Mouse (Mus musculus) liver, embryonic 15.5 days (tissue): ENCODE results near the gene Spred3. TPM values are rescaled to one million over a fixed set of nuclear protein-coding genes. Genes with fewer than 3 reads are reported as not detected.
A peak's percentile ranks its signal among the peaks of the same experiment; 100 is the strongest.
"Not testable (repeated sequence)": the region's sequence is repeated elsewhere in the genome, so short reads cannot be mapped to it uniquely, and the experiment has no call there.

ENCODE experiments used
- ATAC-seq: fragments of 200-750 bp; cut with Nextera tagmentation; 2 replicates; pipeline ENCODE4 v1.8.0; 2017; ENCODE audit warnings: moderate number of reproducible peaks, mild to moderate bottlenecking, moderate library complexity; ENCODE audit not compliant: insufficient read depth
- H3K27ac ChIP-seq: fragments of 300-500 bp; sonication (generic); replicated peaks from 2 replicates; pipeline ENCODE4 v1.5.1; 2015; ENCODE audit warnings: mild to moderate bottlenecking, inconsistent platforms
- H3K27me3 ChIP-seq: fragments of 300-500 bp; sonication (generic); 2 replicates; pipeline ENCODE4 v1.6.1; 2015; ENCODE audit warnings: mild to moderate bottlenecking, inconsistent platforms
- H3K36me3 ChIP-seq: fragments of 300-500 bp; sonication (generic); replicated peaks from 2 replicates; pipeline ENCODE4 v1.6.1; 2015; ENCODE audit warnings: moderate library complexity, mild to moderate bottlenecking, inconsistent platforms
- H3K4me1 ChIP-seq: fragments of 300-500 bp; sonication (generic); replicated peaks from 2 replicates; pipeline ENCODE4 v1.6.1; 2015; ENCODE audit warnings: inconsistent platforms
- H3K4me2 ChIP-seq: fragments of 300-500 bp; sonication (generic); 2 replicates; pipeline ENCODE4 v1.6.1; 2015; ENCODE audit warnings: moderate library complexity, mild to moderate bottlenecking, inconsistent platforms
- H3K4me3 ChIP-seq: fragments of 300-500 bp; sonication (generic); replicated peaks from 2 replicates; pipeline ENCODE4 v1.5.1; 2015; ENCODE audit warnings: mild to moderate bottlenecking, inconsistent platforms
- H3K9ac ChIP-seq: fragments of 300-500 bp; sonication (generic); 2 replicates; pipeline ENCODE4 v1.6.1; 2015; ENCODE audit warnings: moderate library complexity, mild to moderate bottlenecking, inconsistent platforms
- H3K9me3 ChIP-seq: fragments of 300-500 bp; sonication (generic); replicated peaks from 2 replicates; pipeline ENCODE4 v1.6.1; 2016; ENCODE audit warnings: inconsistent platforms
- WGBS: fragments of 180-500 bp; shearing (Covaris S2); methylation state at CpG from one replicate; pipeline ENCODE4 v1.1.7; 2015; ENCODE audit warnings: mixed read lengths; ENCODE audit not compliant: insufficient replicate concordance; 5-methylcytosine and 5-hydroxymethylcytosine counted together
- polyA plus RNA-seq: library from polyadenylated mRNA; unstranded; fragments of >200 nt; fragmentation: Nextera tagmentation; extraction: Ambion mirVana; gene quantifications from 2 replicates; pipeline ENCODE4 v1.2.1, GENCODE M21; 2015

Gene Spred3
- polyA plus RNA-seq, 1 experiment from 2014 or later, result 0.21 TPM

DNA sequence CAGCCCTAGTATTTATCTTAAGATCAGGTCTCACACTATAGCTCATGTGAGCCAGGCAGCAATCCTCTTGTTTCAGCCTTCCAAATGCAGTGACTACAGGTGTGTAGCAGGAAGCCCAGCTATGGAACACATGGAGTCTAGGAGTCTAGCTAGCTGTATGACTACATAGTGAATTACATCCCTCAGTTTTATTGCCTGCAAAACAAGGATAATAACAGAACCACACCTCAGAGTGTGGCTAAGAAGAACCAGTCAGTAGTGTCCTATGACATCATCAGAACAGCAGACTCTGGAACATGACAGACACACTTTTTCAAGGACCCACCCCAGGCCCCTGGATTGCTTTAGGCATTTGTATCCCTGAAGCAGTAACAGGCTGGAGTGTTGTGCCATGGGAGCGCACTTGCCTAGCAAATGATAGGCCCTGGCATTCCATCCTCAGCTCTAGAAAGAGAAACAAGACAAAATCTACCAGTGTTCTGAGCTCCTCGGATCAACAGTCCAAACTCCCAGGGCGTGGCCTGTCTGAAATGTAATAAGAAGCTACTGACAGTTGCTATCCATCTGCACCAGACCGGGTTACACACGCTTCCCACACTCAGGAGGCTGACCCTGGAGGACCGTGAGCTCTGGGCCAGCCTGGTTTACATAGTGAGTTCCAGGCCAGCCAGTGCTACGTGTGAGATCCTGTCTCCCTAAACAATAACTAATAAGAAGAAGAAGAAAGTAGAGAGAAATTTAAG is 23.4 kb downstream of the Spred3 start:
- no peak overlapping the region for H3K9ac ChIP-seq
- no peak overlapping the region for H3K27ac ChIP-seq
- H3K4me3 ChIP-seq, result no peak overlapping the region
- H3K4me1 ChIP-seq, result no peaks in the 10 kb centered on the region; the same call in 1 of the 2 replicates
- no peak for ATAC-seq
- WGBS, result 52% methylated on average over 7 of the region's 7 CpGs
- H3K36me3 ChIP-seq, result no peaks in the 10 kb centered on the region
- no peak overlapping the region for H3K4me2 ChIP-seq
- no peaks in the 10 kb centered on the region for H3K9me3 ChIP-seq
- H3K27me3 ChIP-seq, result no peaks in the 10 kb centered on the region

DNA sequence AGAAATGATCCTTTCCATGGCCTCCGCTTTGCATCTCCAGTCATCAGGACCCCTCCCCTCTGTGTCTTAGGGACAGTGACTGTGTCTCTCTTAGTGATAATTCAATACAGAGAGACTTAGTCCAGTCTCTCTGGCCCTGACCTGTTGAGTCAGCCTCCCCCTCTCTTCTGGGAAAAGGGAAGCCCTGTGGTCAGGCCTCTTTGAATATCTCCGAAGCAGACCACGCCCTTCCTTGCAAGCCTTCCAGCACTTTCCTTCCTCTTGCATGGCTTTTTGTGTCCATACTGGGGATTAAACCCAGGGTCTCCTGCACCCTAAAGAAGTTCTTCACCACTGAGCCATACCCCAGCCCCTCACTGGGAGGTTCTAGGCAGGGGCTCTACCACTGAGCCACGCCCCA is 26.2 kb downstream of the Spred3 start:
- Histone ChIP-seq H3K4me3 (no peak overlapping the region), H3K4me2 (no peak overlapping the region), H3K4me1 (no peaks in the 10 kb centered on the region; the same call in 1 of the 2 replicates), H3K36me3 (no peaks in the 10 kb centered on the region), H3K9ac (no peak overlapping the region), H3K27ac (no peak overlapping the region), H3K9me3 (no peaks in the 10 kb centered on the region), H3K27me3 (no peaks in the 10 kb centered on the region)
- no peak for ATAC-seq
- WGBS, result 50% methylated on average over 4 of the region's 4 CpGs

DNA sequence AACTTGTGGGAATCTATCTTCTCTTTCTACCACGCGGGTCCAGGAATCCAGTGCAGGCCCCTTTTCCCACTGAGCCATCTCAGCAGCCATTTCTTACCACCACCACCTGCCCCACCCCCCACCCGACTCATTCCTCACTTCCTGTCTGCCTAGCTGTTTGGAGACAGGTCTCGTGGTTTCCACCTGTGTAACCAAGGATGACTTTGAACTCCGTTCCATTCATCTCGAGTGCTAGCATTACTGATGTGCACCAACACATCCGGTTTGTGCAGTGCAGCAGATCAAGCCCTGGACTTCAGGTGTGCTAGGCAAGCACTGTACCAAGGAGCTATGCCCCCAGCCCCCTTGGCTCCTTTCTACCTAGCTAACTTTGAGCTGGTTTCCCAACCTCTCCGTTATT is 28.8 kb downstream of the Spred3 start:
- Histone ChIP-seq H3K27me3 (0 out of 2 replicates have a peak, but pooled peaks cover 10% of the 10 kb centered on the region), H3K4me2 (no peak overlapping the region), H3K9me3 (no peaks in the 10 kb centered on the region), H3K4me1 (no peaks in the 10 kb centered on the region; the same call in 1 of the 2 replicates), H3K27ac (no peak overlapping the region), H3K4me3 (no peak overlapping the region), H3K36me3 (no peaks in the 10 kb centered on the region), H3K9ac (no peak overlapping the region)
- ATAC-seq, result no peak
- 55% methylated on average over 8 of the region's 8 CpGs for WGBS

DNA sequence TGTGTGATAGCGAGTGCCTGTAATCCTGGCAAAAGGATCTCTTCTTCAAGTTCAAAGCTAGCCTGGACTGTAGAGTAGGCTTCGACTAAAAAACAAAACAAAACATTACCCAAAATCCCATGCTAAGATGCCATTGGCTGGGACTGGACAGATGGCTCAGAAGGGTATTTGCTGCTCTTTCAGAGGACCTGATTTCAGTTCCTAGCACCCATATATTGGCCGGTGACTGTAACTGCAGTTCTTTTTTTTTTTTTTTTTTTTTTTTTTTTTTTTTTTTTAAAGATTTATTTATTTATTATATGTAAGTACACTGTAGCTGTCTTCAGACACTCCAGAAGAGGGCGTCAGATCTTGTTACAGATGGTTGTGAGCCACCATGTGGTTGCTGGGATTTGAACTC is 31.0 kb downstream of the Spred3 start:
- not testable (repeated sequence) for H3K9ac ChIP-seq, H3K4me2 ChIP-seq, H3K4me1 ChIP-seq, ATAC-seq, H3K4me3 ChIP-seq, H3K27ac ChIP-seq, H3K9me3 ChIP-seq, H3K36me3 ChIP-seq
- peaks cover 27% of the 10 kb centered on the region for H3K27me3 ChIP-seq
- WGBS, result 64% methylated on average over 3 of the region's 4 CpGs

DNA sequence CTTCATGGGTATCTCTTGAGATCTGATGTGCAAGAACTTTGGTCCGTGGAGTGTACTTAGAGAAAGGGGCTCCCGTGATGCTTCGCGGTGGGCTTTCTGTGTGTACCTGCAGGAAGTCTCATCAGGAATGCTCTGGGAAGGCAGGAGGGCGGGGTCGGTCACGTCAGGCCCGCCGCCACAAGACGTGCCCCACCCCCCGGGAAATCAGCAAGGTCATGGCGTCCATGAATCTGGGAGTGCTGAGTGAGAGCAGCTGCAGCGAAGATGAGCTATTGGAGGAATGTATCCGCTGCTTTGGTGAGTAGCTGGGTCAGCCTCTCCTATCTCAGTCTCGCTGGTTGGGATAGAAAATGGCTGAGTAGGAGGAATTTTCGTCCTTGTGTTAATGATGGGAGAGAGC is 32.8 kb downstream of the Spred3 start:
- Histone ChIP-seq H3K27me3 (peaks cover 27% of the 10 kb centered on the region), H3K9ac (no peak overlapping the region), H3K27ac (no peak overlapping the region), H3K9me3 (no peaks in the 10 kb centered on the region), H3K4me3 (no peak overlapping the region), H3K4me1 (no peaks in the 10 kb centered on the region), H3K36me3 (no peaks in the 10 kb centered on the region), H3K4me2 (no peak overlapping the region)
- ATAC-seq, result no peak
- WGBS, result 59% methylated on average over 16 of the region's 16 CpGs

DNA sequence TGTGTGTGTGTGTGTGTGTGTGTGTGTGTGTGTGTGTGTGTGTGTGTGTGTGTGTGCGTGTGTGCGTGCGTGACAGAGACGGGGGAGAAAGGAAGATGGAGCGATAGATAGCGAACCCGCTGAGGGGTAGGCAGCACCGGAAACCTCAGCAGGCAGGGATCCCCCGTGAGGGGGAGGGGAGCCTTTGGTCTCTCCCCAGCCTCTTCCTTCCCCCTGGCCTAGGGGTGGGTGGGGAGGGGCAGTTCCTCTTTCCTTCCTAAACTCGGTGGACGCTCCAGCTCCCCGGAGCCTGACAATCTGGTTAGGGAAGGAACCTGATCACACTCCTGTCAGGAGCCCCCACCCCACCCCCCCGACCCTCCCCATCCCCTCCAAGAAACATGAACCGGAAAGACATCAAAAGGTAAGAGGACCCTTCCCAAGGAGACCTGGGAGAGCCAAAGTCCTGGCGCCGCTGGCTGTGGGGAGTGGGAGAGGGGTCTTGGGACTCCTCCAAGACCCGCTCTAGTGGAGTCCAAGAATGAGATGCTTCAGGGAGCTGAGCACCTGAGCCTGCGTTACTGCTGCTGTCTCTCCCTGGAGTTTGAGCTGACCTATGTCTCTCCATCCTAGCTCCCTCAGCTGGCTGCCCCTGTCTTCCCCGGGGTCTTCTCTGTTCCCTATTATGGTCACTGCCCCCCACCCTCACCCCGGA is 35.4 kb downstream of the Spred3 start, which contains the start of gene Rasgrp4:
Gene Rasgrp4 (plus strand): TSS at position 159 of the 694 bp plus-strand sequence.
- peaks cover 27% of the 10 kb centered on the region for H3K27me3 ChIP-seq
- no peak for ATAC-seq
- no peaks in the 10 kb centered on the region for H3K36me3 ChIP-seq
- no peaks in the 10 kb centered on the region for H3K4me1 ChIP-seq
- H3K4me3 ChIP-seq, result peak within 1 kb of the TSS; percentile 35
- no peak within 1 kb of the TSS for H3K9ac ChIP-seq
- peak within 1 kb of the TSS; percentile 23 for H3K4me2 ChIP-seq
- no peaks in the 10 kb centered on the region for H3K9me3 ChIP-seq
- 3% methylated on average over 17 of the region's 20 CpGs for WGBS
- H3K27ac ChIP-seq, result no peak within 1 kb of the TSS

DNA sequence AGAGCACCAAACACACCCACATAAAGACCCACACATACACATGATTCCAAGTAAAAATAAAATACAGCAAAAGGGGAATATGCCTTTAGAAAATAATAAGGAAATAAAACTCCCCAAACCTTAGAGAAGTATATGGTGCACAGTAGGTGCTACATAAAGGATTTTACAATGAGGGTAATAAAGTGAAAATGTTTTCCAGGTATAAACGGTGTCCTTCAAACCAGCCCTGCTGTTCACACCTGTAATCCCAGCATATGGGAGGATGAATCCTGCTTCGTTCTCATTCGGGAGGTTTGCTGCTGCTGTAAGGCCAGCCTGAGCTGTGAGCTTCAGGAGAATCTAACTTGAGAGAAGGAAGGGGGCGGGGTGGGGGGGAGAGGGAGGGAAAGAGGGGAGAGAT is 36.0 kb downstream of the Spred3 start:
- H3K4me1 ChIP-seq, result no peaks in the 10 kb centered on the region
- peaks cover 27% of the 10 kb centered on the region for H3K27me3 ChIP-seq
- no peak overlapping the region for H3K27ac ChIP-seq
- no peaks in the 10 kb centered on the region for H3K9me3 ChIP-seq
- ATAC-seq, result no peak
- 0 out of 2 replicates have a peak overlapping the region, but pooled peaks have one; percentile 35 for H3K4me3 ChIP-seq
- H3K36me3 ChIP-seq, result no peaks in the 10 kb centered on the region
- H3K9ac ChIP-seq, result no peak overlapping the region
- 0 out of 2 replicates have a peak overlapping the region, but pooled peaks have one; percentile 23 for H3K4me2 ChIP-seq
- 1% methylated on average over 3 of the region's 4 CpGs for WGBS

DNA sequence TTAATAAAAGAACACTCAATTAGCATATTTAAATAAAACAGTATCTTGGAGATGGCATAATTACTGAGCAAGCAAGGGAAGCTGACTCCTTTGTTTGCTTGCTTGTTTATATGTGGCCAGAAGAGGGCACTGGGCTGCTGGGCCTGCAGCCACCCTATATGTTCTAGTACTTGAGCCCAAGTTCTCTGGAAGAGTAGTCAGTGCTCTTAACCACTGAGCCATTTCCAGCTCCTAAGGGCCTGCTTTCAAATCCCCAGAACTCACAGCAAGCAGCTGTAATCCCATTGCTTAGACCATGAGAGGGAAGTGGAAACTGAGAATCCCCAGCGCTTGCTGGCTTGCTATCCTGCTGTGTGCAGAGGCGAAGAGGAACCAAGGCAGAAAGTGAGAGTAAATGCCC is 41.5 kb downstream of the Spred3 start:
- ATAC-seq, result no peak
- Histone ChIP-seq H3K4me1 (peaks cover 24% of the 10 kb centered on the region), H3K9ac (no peak overlapping the region), H3K36me3 (no peaks in the 10 kb centered on the region), H3K27me3 (peaks cover 9% of the 10 kb centered on the region), H3K4me2 (no peak overlapping the region), H3K27ac (no peak overlapping the region), H3K9me3 (no peaks in the 10 kb centered on the region), H3K4me3 (no peak overlapping the region)
- WGBS, result 63% methylated on average over 2 of the region's 2 CpGs

DNA sequence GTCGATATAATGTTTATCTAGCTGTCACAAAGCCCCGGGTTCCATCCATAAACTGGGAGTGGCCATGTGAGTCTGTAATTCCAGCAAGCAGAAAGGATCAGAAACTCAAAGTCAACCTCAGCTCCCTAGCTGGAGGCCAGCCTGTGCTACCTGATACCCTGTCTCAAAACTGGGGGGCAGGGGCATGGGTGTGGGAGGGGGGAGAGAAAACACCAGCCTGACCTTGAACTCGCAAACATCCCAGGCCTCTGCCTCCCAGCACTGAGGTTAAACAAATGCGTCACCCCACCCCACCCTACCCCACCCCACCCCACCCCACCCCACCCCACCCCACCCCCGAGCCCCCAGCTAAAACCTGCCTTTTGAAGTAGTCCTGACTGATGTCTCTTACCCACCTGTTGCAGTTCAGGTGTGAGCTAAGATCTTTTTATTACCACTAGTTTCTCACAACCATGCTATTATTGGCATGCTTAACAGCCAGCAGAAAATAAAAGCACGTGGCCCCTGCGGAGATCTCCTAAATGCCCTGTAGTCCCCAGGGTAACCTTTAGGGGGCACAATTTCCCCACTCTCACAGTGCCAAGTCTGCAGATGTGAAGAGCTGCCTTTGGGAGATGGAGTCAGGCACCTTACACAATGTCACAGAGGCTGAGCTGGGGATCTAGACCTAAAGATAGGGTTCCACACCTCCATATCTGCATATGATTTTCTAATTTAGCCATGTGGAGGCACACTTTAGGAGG is 43.9 kb downstream of the Spred3 start:
- no peaks in the 10 kb centered on the region for H3K36me3 ChIP-seq
- no peaks in the 10 kb centered on the region for H3K9me3 ChIP-seq
- 4% methylated on average over 7 of the region's 7 CpGs for WGBS
- no peak overlapping the region for H3K27ac ChIP-seq
- H3K27me3 ChIP-seq, result peaks cover 10% of the 10 kb centered on the region
- no peak overlapping the region for H3K9ac ChIP-seq
- H3K4me2 ChIP-seq, result no peak overlapping the region
- no peak for ATAC-seq
- peaks cover 26% of the 10 kb centered on the region for H3K4me1 ChIP-seq
- no peak overlapping the region for H3K4me3 ChIP-seq

DNA sequence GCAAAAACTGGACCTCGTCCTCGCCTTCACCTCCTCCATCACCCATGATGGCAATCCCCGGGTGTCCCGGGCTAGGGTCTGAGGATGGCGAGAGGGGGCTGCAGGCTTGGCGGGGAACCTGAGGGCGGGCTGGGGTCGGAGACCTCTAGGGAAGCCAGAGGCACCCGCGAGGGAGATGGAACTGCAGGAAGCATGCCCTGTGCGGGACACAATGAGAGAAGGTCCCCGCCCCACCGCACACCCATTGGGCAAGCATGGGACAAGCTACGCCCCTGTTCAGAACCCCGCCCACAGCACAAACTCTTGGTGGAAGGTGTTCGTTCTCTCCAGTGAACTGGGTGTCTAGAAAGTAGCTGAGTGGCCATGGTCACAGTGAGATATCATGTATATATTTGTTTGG is 45.2 kb downstream of the Spred3 start, which contains the start of gene Ryr1:
Gene Ryr1 (minus strand): TSS at position 210 of the 400 bp plus-strand sequence.
- ATAC-seq, result peak; percentile 54; the same call in 1 of the 2 replicates
- no peak within 1 kb of the TSS; the same call in 1 of the 2 replicates for H3K9ac ChIP-seq
- H3K9me3 ChIP-seq, result no peaks in the 10 kb centered on the region
- peak within 1 kb of the TSS; percentile 33 for H3K4me3 ChIP-seq
- H3K4me2 ChIP-seq, result peak within 1 kb of the TSS; percentile 66
- peaks cover 26% of the 10 kb centered on the region for H3K4me1 ChIP-seq
- H3K27ac ChIP-seq, result no peak within 1 kb of the TSS
- H3K27me3 ChIP-seq, result peaks cover 10% of the 10 kb centered on the region
- 0% methylated on average over 16 of the region's 16 CpGs for WGBS
- no peaks in the 10 kb centered on the region for H3K36me3 ChIP-seq
